ENCODE assay signal across 8 mouse cellular contexts in the genomic region with DNA sequence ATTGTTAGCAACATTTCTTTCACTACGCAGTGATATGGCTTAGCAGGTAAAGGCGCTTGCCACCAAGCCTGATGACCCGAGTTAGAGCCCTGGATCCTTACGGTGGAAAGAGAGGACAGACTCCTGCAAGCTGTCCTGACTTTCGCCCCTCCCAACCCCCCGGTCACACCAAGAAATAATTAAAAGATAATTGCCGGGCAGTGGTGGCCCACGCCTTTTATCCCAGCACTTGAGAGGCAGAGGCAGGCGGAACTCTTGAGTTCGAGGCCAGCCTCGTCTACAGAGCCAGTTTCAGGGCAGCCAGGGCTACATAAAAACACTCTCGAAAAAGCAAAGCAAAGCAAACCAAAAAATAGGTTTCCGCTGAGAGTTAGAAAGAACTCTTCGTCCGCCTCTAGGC. TPM values are rescaled to one million over a fixed set of nuclear protein-coding genes. Genes with fewer than 3 reads are reported as not detected.
DNase-seq lines count a peak whose midpoint lies in the region; ATAC-seq and TF ChIP-seq lines count a peak whose summit lies in the region.

No protein-coding gene starts in this region.

- 5% methylated on average over 15 of the region's 15 CpGs for WGBS in heart, embryonic 14.5 days
- WGBS in hindbrain, embryonic 10.5 days: 9% methylated on average over 15 of the region's 15 CpGs

- ATAC-seq in heart, embryonic 14.5 days (ENCODE audit: insufficient number of reproducible peaks, insufficient read depth, low FRiP score, low read depth): no peak
- no peak for ATAC-seq in G1E (ENCODE audit: extremely low read depth, insufficient number of reproducible peaks, low FRiP score, poor library complexity, severe bottlenecking)

- peaks cover 45% of the 10 kb centered on the region for H3K36me3 ChIP-seq in heart, embryonic 14.5 days (ENCODE audit: control insufficient read depth, insufficient read depth, low read length)
- H3K36me3 ChIP-seq in G1E (replicated peaks): peaks cover 66% of the 10 kb centered on the region
- H3K36me3 ChIP-seq in hindbrain, embryonic 10.5 days: peaks cover 43% of the 10 kb centered on the region
- peaks cover 49% of the 10 kb centered on the region for H3K36me3 ChIP-seq in megakaryocyte, embryonic 14.5 days (replicated peaks; ENCODE audit: low read length)

- H3K27ac ChIP-seq in heart, embryonic 14.5 days (replicated peaks in 1 of 2; ENCODE audit: control insufficient read depth in 1 of 2, insufficient read depth in 1 of 2, low read depth in 2 of 2, low read length in 2 of 2): peak overlapping the region; percentile 86 to 98
- H3K27ac ChIP-seq in hindbrain, embryonic 10.5 days: peak overlapping the region; percentile 89

- H3K9me3 ChIP-seq in heart, embryonic 14.5 days (ENCODE audit: control insufficient read depth, low read length): no peaks in the 10 kb centered on the region
- no peaks in the 10 kb centered on the region for H3K9me3 ChIP-seq in G1E (replicated peaks)
- H3K9me3 ChIP-seq in hindbrain, embryonic 10.5 days: no peaks in the 10 kb centered on the region
- H3K9me3 ChIP-seq in megakaryocyte, embryonic 14.5 days: no peaks in the 10 kb centered on the region

- H3K4me3 ChIP-seq in heart, embryonic 14.5 days (ENCODE audit: control insufficient read depth in 1 of 2, insufficient read depth in 1 of 2, low read depth in 1 of 2, low read length in 2 of 2): peak overlapping the region; percentile 75 to 97
- peak overlapping the region; percentile 74 for H3K4me3 ChIP-seq in G1E (ENCODE audit: low read depth, low read length)
- peak overlapping the region; percentile 80 for H3K4me3 ChIP-seq in hindbrain, embryonic 10.5 days
- H3K4me3 ChIP-seq in megakaryocyte, embryonic 14.5 days (replicated peaks): peak overlapping the region; percentile 97

- H3K4me1 ChIP-seq in heart, embryonic 14.5 days (ENCODE audit: control insufficient read depth in 2 of 2, insufficient read depth in 2 of 2, low read length in 2 of 2): peaks cover 0 to 11% of the 10 kb centered on the region in 2 experiments; a peak in 2 of 4 replicates
- H3K4me1 ChIP-seq in G1E (ENCODE audit: insufficient read depth, low read depth, low read length): peaks cover 44% of the 10 kb centered on the region
- peaks cover 21% of the 10 kb centered on the region for H3K4me1 ChIP-seq in hindbrain, embryonic 10.5 days (replicated peaks)
- peaks cover 36% of the 10 kb centered on the region for H3K4me1 ChIP-seq in megakaryocyte, embryonic 14.5 days

- peak overlapping the region; percentile 72 for H3K4me2 ChIP-seq in heart, embryonic 14.5 days (ENCODE audit: low read length)

- no peaks in the 10 kb centered on the region for H3K27me3 ChIP-seq in heart, embryonic 14.5 days (ENCODE audit: control insufficient read depth, insufficient read depth, low read length)
- H3K27me3 ChIP-seq in G1E (ENCODE audit: insufficient read depth, low read length): no peaks in the 10 kb centered on the region
- no peaks in the 10 kb centered on the region for H3K27me3 ChIP-seq in hindbrain, embryonic 10.5 days (ENCODE audit: insufficient read depth, poor library complexity, severe bottlenecking)
- no peaks in the 10 kb centered on the region for H3K27me3 ChIP-seq in megakaryocyte, embryonic 14.5 days (replicated peaks)

- intact Hi-C loops in heart, postnatal 10 days (cut with DNase I): no loop called here
- intact Hi-C loops in gastrocnemius, postnatal 36 days (cut with DNase I): no loop called here
- intact Hi-C loops in gastrocnemius, postnatal 14 days (cut with DNase I; ENCODE audit: low total_unique reads): no loop called here

- peak overlapping the region; percentile 87 for H3K9ac ChIP-seq in heart, embryonic 14.5 days (ENCODE audit: low read length)

- no peak for TF ChIP-seq CTCF in G1E (IDR thresholded peaks at IDR 0.05; ENCODE audit: low read depth, low read length)

- DNase-seq in heart, postnatal 10 days: no peak
- DNase-seq in G1E (ENCODE audit: low spot score): no peak
- DNase-seq in hindbrain, embryonic 10.5 days (ENCODE audit: low spot score): no peak
- DNase-seq in embryo, embryonic 11 days: no peak
- no peak for DNase-seq in gastrocnemius, postnatal 36 days
- no peak for DNase-seq in gastrocnemius, postnatal 14 days

RNA-seq across cellular contexts. Expression of gene Mrps21, which starts 0.3 kb away (rescaled TPM):
- polyA plus RNA-seq in heart, embryonic 14.5 days (2014; fragmentation: Nextera tagmentation; extraction: Ambion mirVana): 415 and 468 TPM in 2 replicates
- 100 to 1,000 TPM; 269 to 279 TPM for total RNA-seq in heart, postnatal 10 days (2021)
- total RNA-seq in G1E (2014; fragmentation: Nextera tagmentation) (40.2 and 41.8 TPM in 2 replicates), G1E (2017) (624 and 639 TPM in 2 replicates)
- polyA plus RNA-seq in G1E (2012): 43.8 and 190 TPM in 2 replicates
- polyA plus RNA-seq in hindbrain, embryonic 10.5 days (2016; fragmentation: Nextera tagmentation; extraction: Ambion mirVana): 379 and 403 TPM in 2 replicates
- polyA plus RNA-seq in megakaryocyte, embryonic 14.5 days (2012; ENCODE audit: insufficient read depth, low replicate concordance): 36.5 and 191 TPM in 2 replicates
- 100 to 1,000 TPM; 289 to 304 TPM for total RNA-seq in gastrocnemius, postnatal 36 days (2021)
- 100 to 1,000 TPM; 262 to 274 TPM for total RNA-seq in gastrocnemius, postnatal 14 days (2021)

RNA-seq across cellular contexts. Expression of gene Ciart, which starts 11.1 kb away (rescaled TPM):
- polyA plus RNA-seq in heart, embryonic 14.5 days (2014; fragmentation: Nextera tagmentation; extraction: Ambion mirVana): 3.1 and 3.9 TPM in 2 replicates
- total RNA-seq in heart, postnatal 10 days (2021): 1 to 10 TPM; 2.2 to 2.9 TPM
- total RNA-seq in G1E (2014; fragmentation: Nextera tagmentation) (not detected in 2 replicates), G1E (2017) (1.3 TPM in 2 replicates)
- 0.07 and 0.31 TPM in 2 replicates for polyA plus RNA-seq in G1E (2012)
- 9.5 and 13.6 TPM in 2 replicates for polyA plus RNA-seq in hindbrain, embryonic 10.5 days (2016; fragmentation: Nextera tagmentation; extraction: Ambion mirVana)
- 10.4 and 16.9 TPM in 2 replicates for polyA plus RNA-seq in megakaryocyte, embryonic 14.5 days (2012; ENCODE audit: insufficient read depth, low replicate concordance)
- total RNA-seq in gastrocnemius, postnatal 36 days (2021): 1 to 10 TPM; 4.4 to 7.9 TPM
- 1 to 10 TPM in 1 of 2 experiments, under 1 TPM in 1; 0.90 to 1.7 TPM for total RNA-seq in gastrocnemius, postnatal 14 days (2021)

RNA-seq across cellular contexts. Expression of gene Prpf3, which starts 15.3 kb away (rescaled TPM):
- 29.0 and 33.7 TPM in 2 replicates for polyA plus RNA-seq in heart, embryonic 14.5 days (2014; fragmentation: Nextera tagmentation; extraction: Ambion mirVana)
- 10 to 100 TPM; 22.7 to 23.4 TPM for total RNA-seq in heart, postnatal 10 days (2021)
- 77.2 and 88.7 TPM in 2 replicates for total RNA-seq in G1E (2014; fragmentation: Nextera tagmentation)
- 50.0 and 68.3 TPM in 2 replicates for total RNA-seq in G1E (2017)
- polyA plus RNA-seq in G1E (2012): 13.9 and 17.5 TPM in 2 replicates
- polyA plus RNA-seq in hindbrain, embryonic 10.5 days (2016; fragmentation: Nextera tagmentation; extraction: Ambion mirVana): 51.5 and 66.9 TPM in 2 replicates
- 1.9 and 6.5 TPM in 2 replicates for polyA plus RNA-seq in megakaryocyte, embryonic 14.5 days (2012; ENCODE audit: insufficient read depth, low replicate concordance)
- total RNA-seq in gastrocnemius, postnatal 36 days (2021): 10 to 100 TPM; 12.5 to 14.5 TPM
- 10 to 100 TPM; 12.2 to 13.9 TPM for total RNA-seq in gastrocnemius, postnatal 14 days (2021)

RNA-seq across cellular contexts. Expression of gene BC028528, which starts 20.8 kb away (rescaled TPM):
- 45.1 and 51.7 TPM in 2 replicates for polyA plus RNA-seq in heart, embryonic 14.5 days (2014; fragmentation: Nextera tagmentation; extraction: Ambion mirVana)
- total RNA-seq in heart, postnatal 10 days (2021): 10 to 100 TPM; 26.1 to 38.7 TPM
- total RNA-seq in G1E (2014; fragmentation: Nextera tagmentation): 1.6 and 3.9 TPM in 2 replicates
- 7.5 and 9.3 TPM in 2 replicates for total RNA-seq in G1E (2017)
- not detected in 2 replicates for polyA plus RNA-seq in G1E (2012)
- polyA plus RNA-seq in hindbrain, embryonic 10.5 days (2016; fragmentation: Nextera tagmentation; extraction: Ambion mirVana): 12.3 and 12.7 TPM in 2 replicates
- polyA plus RNA-seq in megakaryocyte, embryonic 14.5 days (2012; ENCODE audit: insufficient read depth, low replicate concordance): 0.30 TPM in 1 of 2 replicates, not detected in the other
- total RNA-seq in gastrocnemius, postnatal 36 days (2021): 1 to 10 TPM; 1.8 to 4.0 TPM
- total RNA-seq in gastrocnemius, postnatal 14 days (2021): 10 to 100 TPM; 14.2 to 17.0 TPM

RNA-seq across cellular contexts. Expression of gene Aph1a, which starts 22.8 kb away (rescaled TPM):
- 38.4 and 48.0 TPM in 2 replicates for polyA plus RNA-seq in heart, embryonic 14.5 days (2014; fragmentation: Nextera tagmentation; extraction: Ambion mirVana)
- 100 to 1,000 TPM; 147 to 151 TPM for total RNA-seq in heart, postnatal 10 days (2021)
- total RNA-seq in G1E (2014; fragmentation: Nextera tagmentation) (27.5 and 35.0 TPM in 2 replicates), G1E (2017) (26.5 and 27.5 TPM in 2 replicates)
- 90.6 and 102 TPM in 2 replicates for polyA plus RNA-seq in G1E (2012)
- 33.9 and 35.8 TPM in 2 replicates for polyA plus RNA-seq in hindbrain, embryonic 10.5 days (2016; fragmentation: Nextera tagmentation; extraction: Ambion mirVana)
- polyA plus RNA-seq in megakaryocyte, embryonic 14.5 days (2012; ENCODE audit: insufficient read depth, low replicate concordance): 39.8 and 61.7 TPM in 2 replicates
- total RNA-seq in gastrocnemius, postnatal 36 days (2021): 10 to 100 TPM; 41.7 to 48.0 TPM
- 10 to 100 TPM; 53.0 to 56.6 TPM for total RNA-seq in gastrocnemius, postnatal 14 days (2021)
